Mouse (Mus musculus) heart, postnatal 0 days (tissue): ENCODE results near the gene Nrxn1.

Experiments
- CTCF ChIP-seq: IDR thresholded peaks from 2 replicates; pipeline ENCODE4 v1.5.1; 2016; ENCODE audit warnings: antibody characterized with exemption, control low read depth, low read depth
- EP300 ChIP-seq: IDR thresholded peaks from 2 replicates; pipeline ENCODE4 v1.6.1; 2016; ENCODE audit warnings: antibody characterized with exemption, low read depth

- TF ChIP-seq CTCF = no peak
- TF ChIP-seq EP300 = no peak
Measured at GRCm38 (mm10) chr17:90586891-90587290, 506.0 kb downstream of the Nrxn1 start.
